Mouse (Mus musculus) olfactory bulb, adult 2 months (tissue): Measurements from ENCODE around the gene Asphd1.

Source experiments
- CTCF ChIP-seq: fragments of 200-500 bp; IDR thresholded peaks from 2 replicates; pipeline ENCODE4 v1.5.1; 2012; ENCODE audit warnings: low read depth, mild to moderate bottlenecking, low read length, moderate library complexity; ENCODE audit not compliant: insufficient read depth
- POLR2A ChIP-seq: fragments of 200-500 bp; IDR thresholded peaks from 2 replicates; pipeline ENCODE4 v1.6.1; 2012; ENCODE audit warnings: mild to moderate bottlenecking, low read depth, low read length, moderate library complexity; ENCODE audit not compliant: insufficient read depth

DNA sequence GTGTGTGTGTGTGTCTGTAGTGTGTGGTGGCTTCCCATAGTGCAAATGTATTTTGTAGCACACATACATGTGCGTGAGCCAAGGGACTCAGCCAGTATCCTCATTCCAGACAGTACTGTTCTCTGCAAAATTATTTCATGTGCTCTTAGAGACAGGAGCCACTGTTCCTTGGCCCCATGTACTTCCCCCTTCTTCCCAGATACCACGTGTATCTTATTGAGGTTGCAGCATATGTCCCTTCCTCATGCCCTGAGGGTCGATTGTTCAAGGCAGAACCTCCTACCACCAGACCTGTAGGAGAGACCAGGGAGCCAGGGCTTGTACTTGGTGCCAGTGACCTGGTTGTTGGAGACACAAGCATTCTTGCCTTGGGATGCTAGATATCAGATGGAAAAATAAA is 5.7 kb upstream of the Asphd1 start:
- TF ChIP-seq CTCF, result no peak
- no peak for TF ChIP-seq POLR2A
